Mouse (Mus musculus) CD4-positive helper T cell, adult 2 months (primary cell): ENCODE data around the gene Asb6.

ENCODE experiments used
- DNase-seq: peaks from one replicate; pipeline ENCODE4 v3.0.0-alpha.2; 2012; ENCODE audit warnings: low read depth, missing footprints, low spot score

The Asb6 gene

DNA sequence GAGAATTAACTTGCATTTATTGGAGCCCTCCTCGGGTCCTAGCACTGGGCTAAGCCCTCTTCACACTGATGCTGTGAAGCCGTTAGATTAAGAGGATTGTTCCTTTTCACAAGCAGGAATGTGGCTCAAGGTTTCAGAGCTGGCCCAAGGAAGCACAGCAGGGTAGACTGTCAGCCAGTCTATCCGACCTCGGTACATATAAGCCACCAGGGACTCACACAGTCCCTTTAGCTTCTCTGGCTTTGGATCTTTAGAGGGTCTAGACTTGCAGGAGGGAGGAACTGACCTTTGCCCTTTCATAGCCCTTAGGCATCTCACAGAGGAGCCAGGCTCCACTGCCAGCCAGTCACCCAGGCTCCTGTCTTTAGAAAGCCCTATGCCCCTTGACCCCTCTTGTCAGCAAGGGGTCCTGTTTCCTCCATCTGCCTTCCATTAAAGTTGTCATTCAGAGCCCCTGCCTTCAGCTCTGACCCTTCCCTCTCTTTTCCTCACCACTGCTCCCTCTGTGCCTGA is at the start of gene Asb6:
Asb6 (minus strand) TSS at position 51 of the 513 bp plus-strand sequence.
- no peak for DNase-seq

DNA sequence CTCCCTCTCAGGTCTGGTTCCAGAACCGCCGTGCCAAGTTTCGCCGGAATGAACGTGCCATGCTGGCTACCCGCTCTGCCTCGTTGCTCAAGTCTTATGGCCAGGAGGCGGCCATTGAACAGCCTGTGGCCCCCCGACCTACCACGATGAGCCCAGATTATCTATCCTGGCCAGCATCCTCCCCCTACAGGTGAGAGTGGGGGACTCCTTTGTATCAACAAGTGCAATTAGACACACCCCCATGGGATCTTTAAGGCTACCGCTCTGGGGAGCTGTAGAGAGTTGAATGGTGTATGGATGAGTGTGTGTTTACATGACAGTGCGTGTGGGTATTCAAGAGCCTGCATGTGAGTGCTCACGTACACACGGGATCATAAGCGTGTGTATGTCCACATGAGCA is 49.3 kb upstream of the Asb6 start:
- no peak for DNase-seq

DNA sequence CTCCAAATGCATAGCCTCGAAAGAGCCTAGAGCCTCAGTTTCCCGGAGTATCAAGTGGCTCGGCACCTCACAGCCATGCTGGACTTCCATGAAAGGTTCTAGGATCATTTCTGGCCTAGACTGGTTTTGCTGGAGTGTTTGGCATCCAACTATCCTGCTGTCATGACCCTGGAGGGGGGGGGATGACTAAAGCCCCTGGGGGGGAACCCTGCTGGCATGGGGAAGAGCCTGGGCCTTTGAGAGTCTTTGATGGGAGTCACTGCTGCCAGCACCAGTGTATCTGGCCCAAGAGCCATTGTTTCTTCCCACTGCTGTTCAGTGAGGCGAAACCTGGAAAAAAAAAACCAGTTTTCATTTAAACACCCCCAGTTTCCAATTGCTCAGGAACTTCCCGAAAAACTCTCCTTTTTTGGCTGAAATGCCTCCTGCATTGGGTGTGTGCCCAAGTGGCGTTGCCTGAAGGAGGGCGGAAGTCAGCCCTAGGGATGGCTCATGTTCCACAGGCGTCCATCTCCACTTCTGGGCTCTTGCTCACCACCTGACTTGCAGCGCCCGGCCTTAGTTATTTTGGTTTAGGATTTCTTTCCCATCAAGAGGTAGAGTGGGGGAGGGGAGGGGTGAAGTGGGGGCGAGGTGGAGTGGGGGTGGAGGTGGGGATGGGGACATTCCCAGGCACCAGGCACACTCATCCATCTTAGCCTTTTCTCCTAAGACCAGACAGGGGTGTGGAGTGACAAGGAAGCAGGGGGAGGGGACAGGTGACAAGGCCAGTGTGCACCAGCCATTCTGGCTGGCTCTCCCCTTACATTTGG is 45.7 kb upstream of the Asb6 start:
- DNase-seq: no peak

DNA sequence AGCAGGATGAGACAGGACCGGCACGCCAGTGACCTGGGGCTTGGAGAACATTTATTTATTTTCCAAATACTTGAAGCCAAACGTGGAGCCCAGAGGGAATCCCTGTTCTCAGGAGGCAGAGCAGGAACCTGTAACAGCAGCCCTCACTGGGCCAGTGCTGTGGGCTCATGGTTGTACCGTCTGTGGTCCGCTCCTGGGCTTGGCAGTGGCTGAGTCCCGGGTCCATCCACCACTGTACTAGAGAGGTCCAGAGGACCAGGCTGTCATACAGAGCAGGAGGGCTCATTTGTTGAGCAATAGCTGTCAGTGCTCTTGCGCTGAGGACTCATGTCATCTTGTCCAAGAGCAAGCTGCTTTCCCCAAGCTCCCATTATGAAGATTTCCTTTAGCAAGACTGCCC is 45.0 kb upstream of the Asb6 start:
- DNase-seq: no peak

DNA sequence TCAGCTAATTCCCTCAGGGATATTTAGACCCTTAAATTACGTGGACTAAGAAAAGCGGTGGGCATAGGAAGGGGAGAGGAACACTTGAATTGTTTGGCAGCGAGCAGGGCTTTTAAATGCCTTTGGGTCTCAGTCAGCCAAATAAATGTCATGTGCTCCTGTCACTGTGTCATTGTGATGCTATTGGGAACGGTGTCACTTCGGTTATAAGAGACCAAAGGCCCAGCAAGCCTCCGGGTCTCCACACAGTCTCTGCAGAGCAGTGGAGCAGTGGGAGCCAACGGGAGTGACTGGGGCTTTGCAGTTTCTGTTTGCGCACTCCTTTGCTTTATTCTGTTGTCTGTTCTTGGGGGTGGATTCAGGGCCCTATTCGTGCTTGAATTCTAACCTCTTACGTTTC is 44.3 kb upstream of the Asb6 start:
- no peak for DNase-seq

DNA sequence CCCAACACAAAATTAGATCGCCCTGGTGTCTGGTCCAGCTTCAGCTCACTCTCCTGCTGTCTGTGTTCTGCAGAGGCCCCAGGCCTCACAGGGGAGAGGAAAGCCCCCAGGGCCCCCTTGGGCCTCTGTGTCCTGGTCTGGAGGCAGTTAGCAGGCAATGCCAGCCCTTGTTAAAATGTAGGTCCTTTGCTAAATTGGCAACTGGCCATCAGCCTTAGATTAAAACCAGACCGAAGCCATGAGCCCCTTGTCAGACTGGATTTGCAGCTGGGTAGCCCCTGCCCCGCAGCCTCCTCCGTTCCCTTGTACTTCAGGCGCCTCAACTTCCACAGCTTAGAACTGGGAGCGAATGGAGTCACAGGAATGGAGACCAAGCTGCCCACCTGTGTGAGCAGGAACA is 42.5 kb upstream of the Asb6 start:
- no peak for DNase-seq

DNA sequence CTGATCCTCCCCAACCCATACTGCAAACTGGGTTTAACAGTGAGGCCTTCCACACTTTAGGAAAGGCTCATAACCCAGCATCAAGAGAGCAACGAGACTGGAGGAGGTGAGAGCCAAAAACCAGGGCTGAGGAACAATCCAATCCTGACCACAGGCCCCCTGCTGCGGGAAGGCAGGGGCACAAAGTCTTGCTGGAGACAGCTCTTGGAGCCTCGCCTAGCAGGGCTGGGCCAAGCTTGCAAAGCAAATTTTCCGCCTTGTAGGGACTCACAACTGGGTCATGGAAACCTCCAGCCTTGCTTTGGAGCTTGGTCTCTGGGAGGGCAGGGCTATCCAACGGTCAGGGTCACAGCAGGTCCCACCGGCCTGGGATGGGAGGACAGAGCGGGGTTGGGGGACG is 40.7 kb upstream of the Asb6 start:
- no peak for DNase-seq

DNA sequence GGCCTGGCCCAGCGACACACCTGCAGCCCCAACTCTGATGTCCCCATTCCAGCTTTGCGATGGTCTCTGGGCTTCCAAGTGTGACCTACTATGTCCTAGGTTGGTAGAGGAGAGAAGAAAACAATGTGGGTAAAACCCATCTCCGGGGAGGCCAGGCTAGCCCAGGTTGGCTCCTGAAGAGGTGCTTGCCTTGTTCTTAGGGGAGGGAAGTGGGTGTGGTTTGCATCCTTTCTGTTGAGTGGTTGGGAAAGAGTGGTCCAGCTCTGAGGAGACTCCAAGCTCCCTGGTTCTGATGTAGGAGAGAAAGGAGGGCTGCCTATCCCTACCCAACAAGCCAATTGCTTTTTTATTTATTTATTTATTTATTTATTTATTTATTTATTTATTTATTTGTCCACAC is 35.3 kb upstream of the Asb6 start:
- DNase-seq: no peak

DNA sequence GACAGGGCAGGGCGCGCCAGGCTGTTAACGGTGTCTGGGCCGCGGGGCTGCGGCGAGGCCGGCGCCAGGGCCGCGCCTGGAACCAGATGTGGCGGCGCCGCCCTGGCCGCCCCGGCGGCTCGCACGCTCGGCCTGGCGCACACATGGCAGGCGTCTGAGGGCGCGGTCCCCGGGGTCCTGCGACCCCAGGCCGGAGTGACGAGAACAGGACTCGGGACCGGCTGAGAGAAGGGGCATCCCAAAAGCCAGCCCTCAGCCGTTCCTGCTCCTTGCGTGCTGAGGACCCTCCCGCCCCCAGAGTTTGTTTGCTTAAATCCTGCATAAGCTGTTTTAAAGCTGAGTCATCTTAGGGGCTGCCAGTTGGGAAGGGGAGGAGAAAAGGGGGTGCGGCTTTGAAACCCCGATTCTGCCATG is 34.8 kb upstream of the Asb6 start:
- DNase-seq: no peak

DNA sequence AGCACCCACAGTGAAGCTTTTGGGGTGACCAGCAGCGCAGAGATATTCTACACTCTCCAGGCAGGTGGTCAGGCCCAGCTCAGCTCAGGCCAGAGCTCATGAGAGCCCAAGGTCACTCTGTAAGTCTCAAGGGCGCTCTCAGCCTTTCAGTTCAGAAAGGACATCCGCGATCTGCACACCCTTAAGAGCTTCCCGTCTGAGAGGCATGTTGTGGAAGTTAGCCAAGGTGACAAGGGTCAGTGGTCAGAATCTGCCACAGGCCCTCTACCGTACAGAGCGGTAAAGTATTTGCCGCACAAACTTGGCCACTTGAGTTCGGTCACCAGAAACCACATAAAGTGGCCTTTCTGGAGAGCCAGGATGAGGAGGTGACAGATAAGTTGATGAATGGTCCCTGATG is 33.4 kb upstream of the Asb6 start:
- DNase-seq: no peak

DNA sequence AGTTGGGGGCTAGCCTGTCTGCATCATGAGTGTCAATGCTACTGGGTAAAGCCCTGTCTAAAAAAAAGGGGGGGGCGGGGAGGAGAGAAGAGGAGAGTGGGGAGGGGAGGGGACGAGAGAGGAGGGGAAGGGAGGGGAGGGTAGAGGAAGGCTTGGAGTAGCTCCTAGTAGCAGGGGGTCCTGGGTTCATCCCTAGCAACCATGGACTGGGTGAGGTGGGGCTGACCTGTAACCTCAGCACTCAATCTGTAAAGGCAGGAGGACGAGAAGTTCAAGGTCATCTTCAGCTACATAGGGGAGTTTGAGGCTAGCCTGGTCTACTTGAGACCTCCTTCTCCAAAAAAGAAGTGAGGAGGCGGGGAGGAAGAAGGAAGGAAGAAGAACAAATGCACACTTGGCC is 31.9 kb upstream of the Asb6 start:
- DNase-seq: no peak

DNA sequence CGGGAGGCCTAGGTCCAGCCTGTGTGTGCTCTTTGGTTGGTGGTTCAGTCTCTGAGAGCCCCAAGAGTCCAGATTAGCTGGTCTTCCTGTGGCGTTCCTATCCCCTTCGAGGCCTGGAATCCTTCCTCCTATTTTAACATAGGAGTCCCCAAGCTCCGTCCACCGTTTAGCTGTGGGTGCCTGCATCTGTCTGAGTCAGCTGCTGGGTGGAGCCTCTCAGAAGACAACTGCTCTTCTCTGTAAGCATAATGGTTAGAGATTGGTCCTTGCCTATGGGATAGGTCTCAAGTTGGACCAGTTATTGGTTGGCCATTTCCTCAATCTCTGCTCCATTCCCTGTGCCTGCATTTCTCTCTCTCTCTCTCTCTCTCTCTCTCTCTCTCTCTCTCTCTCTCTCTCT is 29.6 kb upstream of the Asb6 start:
- no peak for DNase-seq

DNA sequence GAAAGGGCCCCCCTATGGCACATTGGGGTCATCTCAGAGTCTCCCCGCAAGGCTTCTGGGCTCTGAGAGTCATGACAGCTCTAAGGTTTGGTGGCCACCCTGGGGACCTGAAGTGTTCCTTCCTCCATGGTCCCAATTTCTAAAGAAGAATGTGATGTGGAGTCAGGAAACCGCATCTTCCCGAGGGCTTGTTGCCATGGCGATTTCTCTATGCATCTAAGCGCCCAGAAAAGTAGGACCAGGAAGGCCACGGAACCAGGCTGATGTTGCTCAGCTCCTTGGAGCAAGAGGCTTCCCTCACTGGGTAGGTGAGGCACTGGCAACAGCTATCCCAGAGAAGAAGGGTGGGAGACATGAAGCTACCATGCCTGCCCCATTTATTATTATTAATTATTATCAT is 26.9 kb upstream of the Asb6 start:
- no peak for DNase-seq

DNA sequence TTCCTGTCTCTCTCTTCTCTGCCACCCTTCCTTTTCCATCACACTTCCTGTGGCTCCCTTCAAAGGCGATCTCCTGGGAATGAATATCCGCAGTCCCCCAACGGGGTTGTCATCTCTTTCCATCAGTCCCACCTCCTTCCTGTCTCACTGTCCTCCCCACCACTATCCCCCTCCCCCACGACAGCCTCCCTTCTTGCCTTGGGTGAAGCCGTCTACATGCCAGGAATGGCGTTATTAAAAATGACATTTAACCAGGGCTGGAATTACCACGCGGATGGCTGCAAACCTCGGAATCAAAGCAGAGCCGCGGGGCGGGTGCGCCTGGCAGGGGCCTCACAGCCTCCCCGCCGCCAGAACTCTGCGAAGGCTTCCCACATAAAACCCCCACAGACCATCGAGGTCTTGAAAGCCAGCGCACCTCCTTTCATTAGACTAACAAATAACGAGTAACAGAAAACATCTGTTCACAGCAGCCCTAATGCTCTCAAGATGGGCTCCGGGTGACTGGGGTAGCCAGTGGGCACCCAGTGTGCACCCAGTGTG is 22.7 kb upstream of the Asb6 start:
- no peak for DNase-seq

DNA sequence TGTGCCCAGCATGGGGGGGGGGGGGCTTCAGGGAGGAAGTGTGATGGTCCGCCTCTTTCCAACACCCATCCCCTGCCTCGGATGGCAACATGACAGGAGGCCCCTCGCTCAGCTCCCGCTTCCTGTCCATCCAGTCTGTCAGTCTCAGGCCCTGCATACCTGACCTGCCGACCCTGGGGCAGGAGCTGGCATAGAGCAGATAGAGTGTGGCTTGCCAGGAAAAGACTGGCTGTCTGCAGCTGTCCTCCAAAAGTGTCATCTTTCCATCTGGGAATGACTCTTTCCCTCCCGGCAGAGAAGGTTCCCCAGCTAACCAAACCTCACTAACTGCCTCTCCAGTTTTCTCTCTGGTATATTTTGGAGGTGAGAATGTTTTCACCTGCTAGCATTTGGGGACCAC is 20.4 kb upstream of the Asb6 start:
- DNase-seq: no peak

DNA sequence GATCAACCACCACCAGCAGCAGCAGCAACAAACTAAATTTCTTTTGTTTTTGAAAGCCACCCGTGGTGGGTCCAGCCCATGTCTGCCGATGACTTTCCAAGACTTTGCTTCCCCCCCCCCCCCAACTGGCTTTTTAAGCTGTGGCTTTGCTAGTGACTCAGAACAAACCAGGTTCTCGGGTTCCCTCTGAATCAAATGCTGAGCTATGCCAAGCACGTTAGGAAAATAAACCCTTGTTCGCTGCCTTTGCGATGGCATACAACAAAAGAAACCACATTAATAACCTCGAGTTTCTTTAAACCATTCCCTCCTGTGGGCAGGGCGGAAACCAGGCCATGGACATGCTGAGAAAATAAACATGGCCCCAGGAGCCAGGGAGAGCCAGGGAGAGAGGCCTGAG is 18.1 kb upstream of the Asb6 start:
- DNase-seq: no peak

DNA sequence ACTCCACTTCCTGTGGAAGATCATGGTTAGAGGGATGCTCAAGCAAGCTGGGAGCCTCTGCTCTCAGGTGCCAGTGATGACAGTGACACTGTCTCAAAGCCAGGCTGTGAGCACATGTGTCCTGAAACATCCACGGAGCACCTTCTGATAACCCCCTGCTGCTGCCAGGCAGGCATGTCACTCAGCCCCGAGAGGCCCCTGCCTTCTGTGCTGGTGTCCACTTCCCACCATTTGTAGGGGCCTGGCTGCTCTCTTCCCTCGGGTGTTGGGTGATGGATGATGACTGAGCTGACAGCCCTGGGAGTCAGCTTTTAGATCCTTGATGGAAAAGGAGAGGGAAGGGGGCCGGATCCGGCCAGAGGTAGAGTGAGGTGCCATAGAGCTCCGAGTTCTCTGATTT is 16.6 kb upstream of the Asb6 start:
- DNase-seq: no peak

DNA sequence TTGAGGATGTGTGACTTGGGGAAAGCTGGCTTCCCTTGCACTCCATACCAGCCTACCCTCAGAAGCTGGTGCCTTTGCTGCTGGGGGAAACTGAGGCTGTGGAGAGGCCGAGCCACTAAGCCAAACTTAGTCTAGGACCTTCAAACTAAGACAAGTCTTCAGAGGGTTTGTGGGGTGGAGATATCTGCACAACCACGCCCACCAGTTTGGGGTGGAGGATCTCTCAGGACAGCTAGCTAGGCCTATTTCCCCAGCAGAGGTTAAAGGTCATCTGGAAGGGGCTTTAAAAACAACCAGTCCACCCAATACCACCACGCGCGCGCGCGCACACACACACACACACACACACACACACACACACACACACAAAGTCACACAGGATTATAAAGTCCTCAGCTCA is 16.1 kb upstream of the Asb6 start:
- DNase-seq: no peak

DNA sequence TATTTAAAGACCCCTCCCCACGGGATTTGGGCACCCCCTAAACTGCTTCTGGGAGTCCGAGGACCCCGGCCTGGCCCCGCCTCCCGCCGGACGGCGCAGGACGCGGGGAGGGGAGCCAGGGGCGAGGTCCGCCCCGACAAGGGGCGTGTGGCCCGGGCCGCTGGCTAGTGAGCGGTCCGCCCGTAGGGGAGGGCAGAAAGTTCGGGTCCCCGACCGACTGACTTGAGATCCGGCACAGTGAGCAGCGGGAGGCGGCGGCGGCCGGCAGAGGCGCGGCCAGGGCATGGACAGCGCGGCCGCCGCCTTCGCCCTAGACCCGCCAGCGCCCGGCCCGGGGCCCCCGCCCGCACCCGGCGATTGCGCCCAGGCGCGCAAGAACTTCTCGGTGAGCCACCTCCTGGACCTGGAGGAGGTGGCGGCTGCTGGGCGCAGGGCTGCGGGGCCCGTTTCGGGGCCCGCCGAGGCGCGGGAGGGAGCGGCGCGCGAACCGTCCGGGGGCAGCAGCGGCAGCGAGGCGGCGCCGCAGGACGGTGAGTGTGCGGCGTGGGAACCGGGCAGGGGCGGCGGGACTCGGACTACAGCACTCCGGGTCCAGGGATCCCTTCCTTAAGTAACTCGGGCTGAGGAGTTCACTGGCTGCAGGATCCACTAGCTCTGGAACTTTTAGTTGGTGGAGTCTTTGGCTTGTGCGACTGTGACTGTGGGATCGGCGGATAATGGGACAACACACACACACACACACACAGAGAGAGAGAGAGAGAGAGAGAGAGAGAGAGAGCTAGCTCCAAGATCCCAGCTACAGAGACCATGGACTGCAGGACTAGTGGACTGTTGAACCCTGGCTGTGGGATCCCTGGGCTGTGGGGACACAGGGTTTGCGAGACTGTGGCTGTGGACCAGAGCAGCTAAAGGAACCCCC is 15.3 kb upstream of the Asb6 start:
- no peak for DNase-seq

DNA sequence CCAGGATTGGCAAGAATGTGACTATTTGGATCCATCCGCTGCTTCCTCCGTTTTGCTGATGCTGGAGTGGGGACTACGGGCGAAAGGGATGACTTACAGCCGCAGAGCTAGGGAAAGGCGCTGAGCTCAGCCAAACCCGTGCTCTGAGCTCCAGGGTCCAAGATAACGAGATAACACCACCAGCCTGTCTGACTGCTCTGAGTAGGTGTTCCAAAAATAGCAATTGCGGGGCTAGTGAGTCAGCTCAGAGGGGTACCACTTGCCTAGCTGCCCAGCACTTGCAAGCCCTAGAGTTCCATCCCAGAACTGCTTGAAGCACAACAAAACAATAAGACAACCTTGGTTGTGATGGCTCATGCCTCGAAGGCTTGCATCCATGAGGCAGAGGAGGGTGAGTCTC is 12.5 kb upstream of the Asb6 start:
- DNase-seq: no peak

DNA sequence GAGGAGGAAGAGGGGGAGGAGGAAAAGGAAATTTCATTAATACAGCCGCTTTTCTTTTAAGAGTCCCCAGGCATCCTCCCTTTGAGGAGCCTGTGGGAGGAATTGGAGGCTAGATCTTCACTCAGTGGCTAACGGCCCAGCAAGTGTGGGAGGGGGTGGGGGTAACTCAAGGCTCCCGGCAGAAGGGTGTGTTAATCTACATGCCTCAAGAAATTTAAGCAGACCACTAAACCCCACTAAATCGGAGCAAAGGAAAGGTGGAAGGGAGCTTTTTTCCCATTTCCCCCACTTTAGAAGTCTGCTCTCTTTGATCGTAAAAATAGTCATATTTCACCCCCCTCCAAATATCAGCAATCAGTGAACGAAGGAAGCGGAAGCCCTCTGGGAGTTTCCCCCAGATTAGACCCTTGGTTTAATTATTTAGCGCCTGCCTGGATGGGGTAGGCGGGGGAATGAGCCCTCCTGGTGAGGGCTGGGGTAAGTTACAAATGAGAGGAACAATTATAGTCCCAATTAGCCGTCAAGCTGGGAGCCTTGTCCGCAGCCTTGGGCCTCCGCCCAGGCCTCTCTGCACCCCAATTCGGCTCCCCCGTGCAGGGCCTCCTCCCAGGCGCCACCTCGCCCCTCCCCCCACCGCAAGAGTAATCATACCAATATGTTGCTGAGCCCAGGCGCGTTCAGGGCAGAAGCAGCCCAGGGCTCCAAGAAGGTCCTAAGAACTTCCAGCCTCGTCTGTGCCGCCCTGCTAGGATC is 6.3 kb upstream of the Asb6 start:
- no peak for DNase-seq
